Mouse (Mus musculus) thymus, postnatal 36 days (tissue): ENCODE results near the gene Psmd9.

Experiments used
- DNase-seq, 2 experiments: peaks; one replicate each; pipeline ENCODE4 v3.0.0; 2022; ENCODE audit warnings: mixed read lengths in 2 of 2

Psmd9 gene

DNA sequence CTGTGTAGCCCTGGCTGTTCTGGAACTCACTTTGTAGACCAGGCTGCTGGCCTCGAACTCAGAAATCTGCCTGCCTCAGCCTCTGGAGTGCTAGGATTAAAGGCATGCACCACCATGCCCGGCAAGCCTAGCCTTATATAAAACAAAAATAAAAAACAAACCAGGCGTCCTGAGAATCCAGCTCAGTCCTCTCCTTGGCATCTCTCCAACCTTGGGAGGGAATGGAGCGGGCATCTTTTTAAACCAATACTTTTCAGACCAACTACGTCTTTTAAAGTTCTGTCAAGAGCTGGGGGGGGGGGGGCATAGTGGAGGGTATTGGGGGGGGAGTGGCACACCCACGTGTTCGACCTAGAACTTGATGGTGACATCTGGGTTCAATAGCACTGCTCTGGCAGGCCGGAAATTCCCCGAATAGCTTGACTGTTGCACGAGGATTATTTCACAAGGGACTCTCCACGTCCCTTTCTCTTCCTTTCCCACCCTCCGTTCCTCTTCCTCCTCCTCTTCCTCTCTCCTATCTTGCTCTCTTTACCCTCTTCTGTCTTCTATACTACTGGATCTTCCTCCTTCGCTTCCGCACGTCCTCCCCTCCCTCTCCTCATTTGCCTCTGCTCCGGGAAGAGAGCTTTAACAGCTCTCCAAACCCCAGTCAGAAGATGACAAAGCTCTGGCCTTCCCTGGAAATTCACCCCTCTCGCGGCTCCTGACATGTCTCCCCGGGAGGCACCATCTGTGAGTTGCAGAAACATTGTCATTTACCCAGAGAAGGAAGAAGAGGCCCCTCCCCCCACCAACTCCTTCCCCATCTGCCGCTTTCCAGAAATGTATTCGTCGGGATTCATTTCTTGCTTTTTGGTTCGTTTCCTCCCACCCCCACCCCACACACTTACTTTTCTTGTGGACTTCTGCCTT is 87.9 kb downstream of the Psmd9 start:
- no peak for DNase-seq

DNA sequence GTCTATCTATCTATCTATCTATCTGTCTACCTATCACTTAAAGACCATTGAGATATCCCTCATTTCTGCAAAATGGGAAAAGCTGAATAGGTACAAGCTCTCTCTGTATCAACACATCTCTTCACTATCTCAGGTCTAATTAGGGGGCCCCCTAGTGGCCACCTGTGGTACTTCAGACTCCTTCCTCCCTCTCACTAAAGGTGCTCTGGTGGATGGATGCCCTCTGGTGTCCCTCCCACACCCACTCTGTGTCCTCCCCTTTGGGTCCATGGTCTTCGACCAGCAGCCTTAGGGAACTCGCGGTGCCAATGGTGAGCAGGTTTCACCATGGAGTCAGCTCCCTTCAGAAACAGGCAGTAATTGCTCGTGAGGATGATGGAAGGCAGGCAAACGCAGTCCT is 89.8 kb downstream of the Psmd9 start:
- peak; percentile 70 to 76 for DNase-seq

DNA sequence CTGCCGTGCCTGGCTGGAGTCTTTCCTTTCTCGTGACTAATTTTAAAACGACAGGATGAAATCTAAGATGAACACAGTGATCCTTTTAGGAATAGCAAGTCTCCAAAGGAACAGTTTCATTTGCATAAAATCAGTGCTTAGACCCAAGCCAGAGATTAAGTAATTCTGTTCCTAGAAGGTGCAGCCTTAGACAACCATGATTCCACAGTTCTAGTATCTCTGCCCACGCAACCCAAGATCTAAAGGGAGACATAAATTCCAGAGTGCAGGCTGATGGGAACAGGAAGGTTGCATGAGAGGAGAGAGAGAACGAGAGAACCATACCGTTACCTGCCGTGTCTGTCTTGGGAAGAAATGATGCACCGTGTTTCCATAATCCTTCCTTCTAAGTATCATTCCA is 91.5 kb downstream of the Psmd9 start:
- DNase-seq = no peak

DNA sequence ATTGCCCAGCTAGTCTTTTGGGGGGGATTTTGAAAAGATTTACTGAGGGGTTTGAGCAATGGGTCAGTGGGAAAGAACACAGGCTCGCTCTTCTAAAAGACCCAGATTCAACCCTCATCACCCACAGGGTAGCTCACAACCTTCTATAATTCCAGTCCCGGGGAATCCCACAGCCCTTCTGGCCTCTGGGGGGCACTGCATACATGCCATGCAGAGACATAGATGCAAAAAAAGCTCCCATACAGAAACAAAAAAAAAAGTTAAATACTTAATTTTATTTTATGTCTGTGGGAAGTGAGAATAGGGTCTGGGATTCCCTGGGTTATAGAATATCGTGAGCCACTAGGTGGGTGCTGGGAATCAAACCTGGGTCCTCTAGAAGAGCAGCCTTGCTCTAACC is 97.7 kb downstream of the Psmd9 start:
- no peak for DNase-seq

DNA sequence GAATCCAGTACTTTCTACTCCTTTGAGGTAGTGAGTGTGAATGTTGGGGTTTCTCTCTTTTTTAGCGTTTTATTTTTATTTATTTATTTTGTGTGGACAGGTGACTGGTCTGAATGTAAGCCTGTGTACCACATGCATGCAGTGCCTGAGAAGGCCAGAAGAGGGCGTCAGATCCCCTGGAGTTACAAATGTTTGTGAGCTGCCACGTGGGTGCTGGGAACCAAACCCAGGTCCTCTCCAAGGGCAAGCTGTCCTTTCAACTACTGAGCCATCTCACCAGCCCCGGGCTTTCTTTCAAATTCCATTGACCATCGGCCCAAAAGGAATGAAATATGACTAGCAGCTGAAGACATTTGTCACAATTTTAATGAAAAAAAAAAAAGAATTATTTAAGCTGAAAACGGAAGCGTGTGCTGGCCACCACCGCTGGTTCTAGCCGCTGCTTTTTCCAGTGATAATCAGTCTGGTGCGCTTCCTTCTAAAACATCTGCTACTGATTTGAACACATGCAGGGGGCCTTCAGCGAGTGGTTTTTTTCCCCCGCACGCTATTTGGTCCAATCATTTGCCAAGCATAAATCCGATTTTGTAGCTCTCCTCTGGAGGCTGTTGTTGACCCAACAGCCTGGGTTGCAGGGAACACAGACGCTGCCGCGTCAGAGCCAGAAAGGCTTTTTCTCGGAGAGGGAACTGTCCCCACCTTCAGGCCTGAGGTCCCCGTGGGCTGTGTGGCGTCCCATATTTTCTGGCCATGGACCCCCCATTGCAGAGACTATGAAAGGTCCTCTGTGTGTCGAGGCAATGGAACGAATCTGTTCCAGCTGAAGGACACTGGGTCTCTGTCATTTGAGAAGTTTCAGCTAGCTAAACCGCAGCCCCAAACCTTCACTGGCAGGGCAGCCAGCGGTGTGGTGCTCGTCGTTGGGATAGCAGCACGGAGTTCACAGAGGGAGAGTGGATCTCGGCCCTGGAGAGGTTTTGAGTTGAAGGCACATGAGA is 99.6 kb downstream of the Psmd9 start:
- no peak for DNase-seq

DNA sequence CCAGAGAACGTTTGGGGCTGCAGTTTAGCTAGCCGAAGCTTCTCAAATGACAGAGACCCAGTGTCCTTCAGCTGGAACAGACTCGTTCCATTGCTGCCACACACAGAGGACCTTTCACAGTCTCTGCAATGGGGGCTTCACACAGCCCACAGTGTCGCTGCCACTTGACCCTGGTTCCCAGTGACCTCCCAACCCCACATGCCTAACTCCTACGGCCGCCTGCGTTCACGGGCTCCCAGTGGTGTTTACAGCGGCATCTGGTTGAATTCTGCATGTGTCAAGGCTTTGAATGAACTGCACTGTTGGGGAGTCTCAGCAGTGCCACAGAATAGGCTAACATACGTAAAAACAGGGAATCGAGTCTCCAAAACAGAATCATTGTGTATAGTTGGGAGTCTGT is 101.7 kb downstream of the Psmd9 start:
- no peak for DNase-seq

DNA sequence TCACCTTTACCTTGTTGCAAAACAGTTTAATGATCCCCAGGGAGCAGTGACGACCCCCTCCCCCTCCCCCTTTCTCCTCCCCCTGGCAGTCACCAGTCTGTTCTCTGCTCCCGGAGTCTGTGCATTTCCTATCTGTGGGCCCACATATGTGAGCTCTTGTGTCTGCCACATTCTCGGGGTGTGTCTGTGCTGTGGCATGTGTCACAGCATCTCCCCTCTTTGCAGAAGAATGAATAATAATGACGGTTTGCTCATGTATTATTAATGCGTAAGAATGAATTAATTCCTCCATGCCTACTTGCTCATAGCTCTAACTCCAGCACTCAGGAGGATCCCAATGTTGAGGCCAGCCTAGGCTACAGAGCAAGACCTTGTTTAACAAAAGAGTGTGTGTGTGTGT is 103.7 kb downstream of the Psmd9 start:
- no peak for DNase-seq

DNA sequence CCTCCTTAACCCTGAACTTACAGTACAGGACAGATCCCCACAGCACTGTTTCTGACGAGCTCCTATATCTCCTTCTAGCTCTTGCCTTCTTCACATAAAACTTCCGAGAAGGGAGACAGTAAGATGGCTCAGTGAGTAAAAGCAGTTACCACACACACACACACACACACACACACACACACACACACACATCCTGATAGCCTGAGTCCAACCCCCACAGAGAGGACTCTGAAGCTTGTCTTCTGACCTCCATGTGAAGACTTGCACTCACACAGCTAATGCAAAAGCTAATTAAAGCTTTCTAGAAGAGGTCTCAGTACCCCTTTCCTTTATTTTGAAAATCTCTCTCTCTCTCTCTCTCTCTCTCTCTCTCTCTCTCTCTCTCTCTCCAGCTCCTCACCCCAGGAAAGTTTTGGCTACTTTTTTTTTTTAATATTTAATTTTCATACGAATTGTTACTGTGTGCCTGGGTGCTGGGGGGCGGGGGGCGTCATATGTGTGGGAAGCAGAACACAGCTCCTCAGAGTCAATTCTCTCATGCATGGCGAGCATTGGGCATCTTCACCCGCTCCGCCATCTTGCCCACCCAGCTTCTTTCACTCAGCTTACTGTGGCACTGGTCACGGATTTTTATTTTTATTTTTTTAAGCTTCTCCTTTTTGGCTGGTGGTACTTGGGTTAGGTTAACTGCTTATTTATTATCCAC is 107.6 kb downstream of the Psmd9 start:
- DNase-seq = no peak

DNA sequence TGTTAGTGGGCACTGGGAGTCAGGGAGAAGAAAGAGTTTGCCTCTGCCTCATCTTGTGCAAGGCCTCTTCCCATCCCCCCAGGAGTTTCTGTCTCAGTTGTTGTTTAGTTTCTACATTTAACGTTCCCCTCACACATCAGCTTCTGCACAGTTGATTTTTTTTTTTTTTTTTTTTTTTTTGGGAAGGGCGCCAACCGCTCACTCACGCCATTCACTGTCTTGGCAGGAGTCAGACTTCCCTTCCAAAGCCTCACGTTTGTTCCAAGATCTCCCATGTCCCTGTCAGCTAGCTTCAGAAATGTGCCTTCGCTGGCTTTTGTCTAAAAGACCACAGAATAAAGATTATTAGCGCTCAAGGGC is 108.1 kb downstream of the Psmd9 start:
- no peak for DNase-seq

DNA sequence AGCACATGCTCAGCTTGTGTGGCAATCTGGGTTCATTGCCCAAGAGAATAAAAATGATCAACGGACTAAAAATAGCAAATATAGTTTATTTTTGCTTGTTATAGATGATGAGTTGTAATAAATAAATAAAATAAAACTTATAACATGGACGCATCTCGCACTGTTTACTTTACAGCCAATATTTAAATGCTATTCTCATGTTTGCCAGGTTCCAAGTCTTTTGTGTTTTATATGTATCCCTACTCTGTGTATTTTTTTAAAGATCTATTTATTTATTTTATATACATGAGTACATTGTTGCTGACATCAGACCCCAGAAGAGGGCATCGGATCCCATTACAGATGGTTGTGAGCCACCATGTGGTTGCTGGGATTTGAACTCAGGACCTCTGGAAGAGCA is 108.5 kb downstream of the Psmd9 start:
- DNase-seq = no peak

DNA sequence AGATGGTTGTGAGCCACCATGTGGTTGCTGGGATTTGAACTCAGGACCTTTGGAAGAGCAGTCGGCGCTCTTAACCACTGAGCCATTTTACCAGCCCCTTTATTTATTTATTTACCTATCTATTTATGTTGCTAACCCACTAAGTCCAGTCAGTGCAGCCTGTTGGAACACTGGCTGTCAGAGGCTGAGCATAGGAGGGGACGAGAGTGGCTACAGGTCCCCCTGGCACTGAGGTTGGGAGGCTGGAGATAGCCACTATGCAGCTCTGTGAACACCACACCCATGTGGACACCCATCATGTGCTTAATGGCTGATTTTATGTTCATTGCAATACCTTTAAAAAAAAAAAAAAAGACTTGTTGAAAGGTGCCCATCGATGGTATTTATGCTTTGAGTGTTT is 110.0 kb downstream of the Psmd9 start:
- DNase-seq = no peak

DNA sequence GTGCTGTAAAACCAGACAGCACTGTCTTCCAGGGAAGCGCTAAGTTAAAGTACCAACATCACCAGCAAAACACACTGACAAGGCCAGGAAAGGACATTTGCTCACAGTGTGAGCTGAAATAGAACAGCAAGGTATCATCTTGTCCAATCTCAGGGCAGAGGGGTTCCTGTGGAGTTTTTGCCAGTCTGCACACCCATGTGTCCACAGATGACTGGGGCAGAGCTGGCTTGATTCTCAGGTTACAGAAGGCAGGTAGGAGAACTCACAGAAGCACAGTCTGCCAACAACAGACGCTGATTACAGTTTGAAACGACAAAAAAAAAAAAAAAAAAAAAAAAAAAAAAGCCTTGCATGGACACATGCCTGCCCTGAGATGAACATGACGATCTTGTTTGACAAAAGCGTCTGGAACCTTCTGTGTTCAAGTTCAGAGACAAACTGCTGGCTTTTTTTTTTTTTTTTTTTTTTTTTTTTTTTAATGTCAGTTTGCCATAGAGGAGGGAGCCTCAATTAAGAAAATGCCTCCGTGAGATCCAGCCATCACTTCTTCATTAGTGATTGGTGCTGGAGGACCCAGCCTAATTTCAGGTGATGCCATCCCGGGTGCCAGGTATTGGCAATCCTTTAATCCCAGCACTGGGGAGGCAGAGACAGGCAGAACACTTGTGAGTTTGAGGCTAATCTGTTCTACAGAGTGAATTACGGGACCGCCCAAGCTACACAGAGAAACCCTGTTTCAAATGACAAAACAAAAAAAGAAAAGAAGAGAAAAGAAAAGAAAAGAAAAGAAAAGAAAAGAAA is 112.3 kb downstream of the Psmd9 start:
- DNase-seq = no peak

DNA sequence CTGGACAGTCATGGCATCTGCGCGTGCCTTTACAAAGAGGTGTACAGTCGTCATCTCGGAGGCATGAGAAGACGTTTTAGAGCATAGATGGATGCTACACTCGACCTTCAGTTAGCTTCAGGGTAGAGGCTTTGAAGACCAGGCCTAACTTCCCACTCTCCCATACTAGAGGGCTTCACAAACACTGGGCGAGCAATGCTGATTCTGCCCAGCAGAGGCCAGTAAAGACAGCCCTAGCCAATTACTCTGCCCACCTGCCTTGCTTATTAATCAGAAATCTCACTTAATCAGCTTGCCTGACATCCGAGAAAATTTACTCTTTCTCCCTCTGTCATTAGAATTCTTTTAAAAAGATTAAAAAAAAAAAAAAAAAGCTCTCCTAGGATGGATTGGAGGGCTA is 116.0 kb downstream of the Psmd9 start:
- DNase-seq = peak in 1 of 2 experiments; percentile 25

DNA sequence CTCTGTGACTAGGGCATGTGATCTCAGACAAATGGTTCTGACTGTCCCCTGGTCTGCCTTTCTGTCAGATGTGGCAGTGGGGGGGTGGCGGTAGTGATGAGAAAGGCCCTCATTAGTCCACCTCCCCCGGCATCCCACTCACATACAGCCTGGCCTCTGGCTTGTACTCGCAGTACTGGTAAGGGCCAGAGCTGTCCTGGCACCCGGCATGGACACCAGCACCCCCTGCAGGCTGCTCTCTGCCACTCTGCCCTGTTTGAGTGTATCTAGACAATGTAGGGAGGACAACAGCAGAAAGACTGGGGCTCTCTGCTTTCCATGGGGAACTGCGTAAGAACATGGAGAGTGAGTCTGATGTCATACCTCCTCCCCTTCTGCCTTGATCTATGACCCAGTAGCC is 118.9 kb downstream of the Psmd9 start:
- peak; percentile 26 to 32 for DNase-seq

DNA sequence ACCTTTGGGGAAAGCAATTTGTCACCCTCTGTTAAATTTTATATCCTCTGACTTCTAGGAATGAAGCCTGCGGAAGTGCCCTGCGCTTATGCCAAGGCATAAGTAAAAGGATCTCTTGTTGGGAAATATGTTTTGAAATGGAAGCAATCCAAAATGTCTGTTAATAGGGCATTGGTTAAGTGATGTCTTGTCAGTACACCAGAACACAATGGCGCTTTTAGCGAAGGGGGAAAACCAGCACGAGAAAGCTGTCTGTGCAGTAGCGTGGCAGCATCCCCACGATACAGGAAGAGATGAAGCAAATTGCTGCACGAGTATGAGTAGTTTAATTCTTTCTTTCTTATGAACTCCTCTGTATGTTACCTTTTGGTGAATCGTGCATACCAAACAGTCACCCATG is 125.4 kb downstream of the Psmd9 start:
- no peak for DNase-seq

DNA sequence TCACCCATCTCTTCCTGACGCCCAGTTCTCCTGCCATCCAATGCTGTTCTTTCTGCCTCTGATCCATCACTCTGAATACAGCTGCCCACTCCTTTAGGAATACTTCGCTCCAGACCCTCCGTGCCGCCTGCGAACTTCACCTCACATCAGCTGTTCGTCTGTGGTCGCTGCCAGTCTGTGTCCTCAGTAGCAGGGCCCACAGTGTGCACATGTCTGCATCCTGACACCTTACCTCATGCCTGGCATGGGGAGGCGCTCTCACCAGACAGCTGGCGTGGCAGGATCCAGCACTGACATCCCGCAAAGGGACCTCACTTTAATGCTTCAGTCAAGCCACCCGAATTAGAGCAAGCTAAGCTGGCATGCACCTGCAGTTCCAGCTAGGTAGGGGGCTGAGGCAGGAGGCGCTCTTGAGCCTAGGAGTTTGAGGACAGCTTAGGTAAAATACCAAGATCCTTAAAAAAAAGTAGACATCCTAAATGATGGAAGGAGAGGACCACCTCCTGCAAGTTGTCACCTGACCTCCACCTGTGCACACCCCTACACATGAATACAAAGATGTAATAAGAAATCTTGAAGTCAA is 127.1 kb downstream of the Psmd9 start:
- DNase-seq = peak; percentile 48 to 53

DNA sequence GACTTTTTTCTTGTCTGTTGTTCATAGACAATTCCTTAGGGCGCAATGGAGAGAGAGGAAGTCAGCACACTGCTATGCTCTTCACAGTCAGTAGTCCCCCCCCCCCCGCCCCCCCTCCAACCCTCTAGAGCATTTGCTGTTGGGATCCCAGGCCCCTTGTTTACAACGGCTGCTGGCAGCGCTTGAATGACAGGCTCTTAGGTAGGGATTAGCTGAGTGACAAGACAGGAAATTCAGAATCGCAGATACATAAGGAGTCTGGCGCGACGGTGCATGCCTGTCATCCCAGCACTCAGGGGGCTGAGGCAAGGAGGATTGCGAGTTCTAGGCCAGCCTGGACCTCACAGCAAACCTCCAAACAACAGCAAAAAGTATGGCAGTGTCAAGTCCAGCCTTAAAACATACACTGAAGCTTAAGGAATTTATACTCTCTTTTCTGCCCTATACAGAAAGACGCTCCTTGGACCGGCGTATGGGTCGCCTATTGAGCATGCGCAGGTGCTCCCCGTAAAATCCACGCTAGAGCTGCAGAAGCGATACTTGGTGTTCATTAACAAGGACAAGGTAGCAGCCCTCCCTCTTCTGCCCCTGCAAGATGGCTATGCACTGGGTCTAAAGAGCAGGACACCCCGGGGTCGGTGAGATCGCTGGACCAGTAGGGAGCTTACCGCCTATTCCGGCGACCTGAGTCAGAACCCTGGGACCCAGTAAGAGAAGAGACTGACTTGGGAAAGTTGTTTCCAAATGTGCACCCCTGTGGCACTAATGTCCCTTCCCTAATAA is 128.0 kb downstream of the Psmd9 start:
- DNase-seq = no peak

DNA sequence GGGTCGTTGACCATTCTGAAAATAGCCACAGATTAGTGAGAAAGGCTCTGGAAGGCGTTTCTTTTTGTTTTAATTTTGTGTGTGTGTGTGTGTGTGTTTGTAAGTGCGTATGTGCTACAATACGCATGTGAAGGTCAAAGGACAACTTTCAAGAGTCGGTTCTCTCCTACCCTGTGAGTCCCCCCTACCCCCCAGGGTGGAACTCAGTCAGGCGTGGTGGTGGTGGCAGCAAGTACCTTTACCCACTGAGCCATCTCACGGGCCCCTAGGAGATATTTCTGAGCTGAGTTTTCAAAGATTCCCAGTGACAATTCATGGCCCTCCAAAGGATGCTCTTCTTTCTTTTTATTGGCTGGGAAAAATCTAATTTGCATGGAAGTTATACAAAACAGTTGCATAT is 128.6 kb downstream of the Psmd9 start:
- no peak for DNase-seq

DNA sequence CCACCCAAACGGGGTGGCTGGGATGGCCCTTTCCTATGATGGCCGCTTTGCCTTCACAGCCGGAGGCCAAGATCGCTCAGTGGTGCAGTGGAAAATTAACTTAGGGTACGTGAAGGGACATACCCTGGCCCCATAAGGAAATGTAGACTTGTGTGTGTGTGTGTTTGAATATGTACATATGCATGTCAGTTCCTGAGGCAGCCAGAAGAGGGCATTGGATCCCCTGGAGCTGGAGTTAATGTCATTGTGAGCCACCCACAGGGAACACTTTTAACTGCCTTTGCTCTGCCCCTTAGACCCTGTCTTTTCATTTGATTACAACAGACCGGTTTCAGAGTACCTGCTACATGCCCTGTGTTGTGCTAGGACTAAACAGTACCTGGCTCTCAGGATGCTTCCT is 129.3 kb downstream of the Psmd9 start:
- peak; percentile 28 to 33 for DNase-seq
